In genomic region chr13:58477253-58477652, GRCm38 (mm10) we compare ENCODE assay signal across 22 mouse cellular contexts.
DNase-seq lines count a peak whose midpoint lies in the region; ATAC-seq and TF ChIP-seq lines count a peak whose summit lies in the region.
"Had no signal": no experiment of that assay in that cellular context is flagged by ENCODE, and none has a peak within 500 bp of the region (broad histone marks: within the 10 kb centered on the region; RNA-seq: fewer than 3 reads in every experiment).

No protein-coding gene starts in this region.

- 36% methylated on average over 6 of the region's 6 CpGs for WGBS in liver, embryonic 14.5 days (ENCODE audit: insufficient replicate concordance)
- WGBS in macrophage (ENCODE audit: missing documents), result 98% methylated on average over 6 of the region's 6 CpGs
- 89% methylated on average over 6 of the region's 6 CpGs for WGBS in intestine, embryonic 15.5 days

- ATAC-seq in erythroblast, adult 5-6 weeks (replicated peaks; ENCODE audit: low FRiP score, poor library complexity, severe bottlenecking), result no peak
- peak; percentile 70 for ATAC-seq in liver, embryonic 14.5 days (ENCODE audit: insufficient read depth)
- ATAC-seq in intestine, embryonic 15.5 days, result no peak
- ATAC-seq: CD4-positive, CD25-positive, alpha-beta regulatory T cell, adult 4 months; forebrain, embryonic 15.5 days; hindbrain, embryonic 16.5 days; inflammation-experienced regulatory T-cells, adult 6 months had no signal

- H3K36me3 ChIP-seq in erythroblast, embryonic 14.5 days (ENCODE audit: control insufficient read depth), result no peaks in the 10 kb centered on the region
- no peaks in the 10 kb centered on the region for H3K36me3 ChIP-seq in liver, embryonic 14.5 days (replicated peaks; ENCODE audit: control insufficient read depth, insufficient read depth, low read depth)
- H3K36me3 ChIP-seq in macrophage (ENCODE audit: inconsistent target), result no peaks in the 10 kb centered on the region
- no peaks in the 10 kb centered on the region for H3K36me3 ChIP-seq in intestine, embryonic 15.5 days
- H3K36me3 ChIP-seq: embryonic facial prominence, embryonic 10.5 days; forebrain, embryonic 15.5 days; heart, embryonic 13.5 days; hindbrain, embryonic 12.5 days had no signal

- H3K4me2 ChIP-seq in liver, embryonic 14.5 days (ENCODE audit: low read depth), result peak overlapping the region; percentile 70
- no peak overlapping the region for H3K4me2 ChIP-seq in intestine, embryonic 15.5 days (replicated peaks)
- H3K4me2 ChIP-seq: forebrain, embryonic 15.5 days; hindbrain, embryonic 12.5 days had no signal

- TF ChIP-seq CTCF in liver, embryonic 14.5 days (IDR thresholded peaks at IDR 0.05; ENCODE audit: low read depth), result no peak

- peak overlapping the region; percentile 53 for H3K9ac ChIP-seq in liver, embryonic 14.5 days (replicated peaks)
- H3K9ac ChIP-seq in intestine, embryonic 15.5 days, result no peak overlapping the region
- H3K9ac ChIP-seq: forebrain, embryonic 15.5 days; heart, embryonic 13.5 days; hindbrain, embryonic 12.5 days had no signal

- peak overlapping the region; percentile 89 for H3K27ac ChIP-seq in liver, embryonic 14.5 days
- H3K27ac ChIP-seq in macrophage, result peak overlapping the region; percentile 58; the same call in 1 of the 2 replicates
- H3K27ac ChIP-seq in intestine, embryonic 15.5 days, result no peak overlapping the region
- H3K27ac ChIP-seq: embryonic facial prominence, embryonic 10.5 days; forebrain, embryonic 15.5 days; hindbrain, embryonic 12.5 days had no signal

- no peaks in the 10 kb centered on the region; the same call in 1 of the 2 replicates for H3K9me3 ChIP-seq in erythroblast, embryonic 14.5 days (ENCODE audit: control insufficient read depth, low read length)
- H3K9me3 ChIP-seq in liver, embryonic 14.5 days (ENCODE audit: control insufficient read depth, low read length), result no peaks in the 10 kb centered on the region
- H3K9me3 ChIP-seq in intestine, embryonic 15.5 days, result no peaks in the 10 kb centered on the region
- H3K9me3 ChIP-seq: embryonic facial prominence, embryonic 10.5 days; forebrain, embryonic 15.5 days; heart, embryonic 13.5 days; hindbrain, embryonic 12.5 days had no signal

- peaks cover 60% of the 10 kb centered on the region for H3K4me1 ChIP-seq in erythroblast, embryonic 14.5 days (ENCODE audit: control insufficient read depth)
- peaks cover 39 to 54% of the 10 kb centered on the region in 2 experiments for H3K4me1 ChIP-seq in liver, embryonic 14.5 days (replicated peaks; ENCODE audit: control insufficient read depth in 2 of 2, insufficient read depth in 2 of 2, low read length in 1 of 2)
- H3K4me1 ChIP-seq in intestine, embryonic 15.5 days (replicated peaks), result no peaks in the 10 kb centered on the region
- H3K4me1 ChIP-seq: hindbrain, embryonic 12.5 days had no signal

- no peaks in the 10 kb centered on the region for H3K79me2 ChIP-seq in macrophage (ENCODE audit: inconsistent target)

- TF ChIP-seq EP300 in liver, embryonic 14.5 days (IDR thresholded peaks at IDR 0.05; ENCODE audit: low read depth), result peak; percentile 83

- H3K27me3 ChIP-seq in erythroblast, embryonic 14.5 days (ENCODE audit: control insufficient read depth), result peaks cover 24% of the 10 kb centered on the region
- peaks cover 15% of the 10 kb centered on the region for H3K27me3 ChIP-seq in liver, embryonic 14.5 days (ENCODE audit: control insufficient read depth, insufficient read depth, low read length)
- peaks cover 4% of the 10 kb centered on the region for H3K27me3 ChIP-seq in intestine, embryonic 15.5 days (replicated peaks)

- DNase-seq in liver, result peak; percentile 38
- DNase-seq in liver, embryonic 14.5 days (ENCODE audit: low read depth in 3 of 3, low spot score in 3 of 3), result peak; percentile 57 to 85 (median 60)
- no peak for DNase-seq in gastrocnemius, postnatal 25 days
- no peak for DNase-seq in gastrocnemius, postnatal 14 days
- DNase-seq: adrenal gland, adult 8-10 months; adrenal gland, postnatal 36 days; B cell, adult 2 months; cerebellum, adult 2 months; gastrocnemius, postnatal 36 days; heart, adult 11 months; heart, postnatal 36 days had no signal

- intact Hi-C loops in gastrocnemius, postnatal 14 days (cut with DNase I; ENCODE audit: low total_unique reads), result no loop called here

- peak overlapping the region; percentile 17 for H3K4me3 ChIP-seq in erythroblast, embryonic 14.5 days (replicated peaks)
- peak overlapping the region; percentile 38 to 51; a peak in 3 of 4 replicates for H3K4me3 ChIP-seq in liver, embryonic 14.5 days (ENCODE audit: insufficient read depth in 1 of 2, low read depth in 2 of 2, low read length in 2 of 2)
- no peak overlapping the region for H3K4me3 ChIP-seq in macrophage (ENCODE audit: inconsistent target)
- no peak overlapping the region for H3K4me3 ChIP-seq in intestine, embryonic 15.5 days (replicated peaks)
- H3K4me3 ChIP-seq: embryonic facial prominence, embryonic 10.5 days; forebrain, embryonic 15.5 days; heart, embryonic 13.5 days; hindbrain, embryonic 12.5 days had no signal

Comparison
In these comparisons a context has a peak if more than half of its experiments do, and no peak if none do; other contexts are left out.
1. H3K4me3 ChIP-seq: peak in erythroblast, embryonic 14.5 days (single experiment) and liver, embryonic 14.5 days (2 of 2); none in macrophage (single experiment) and intestine, embryonic 15.5 days (single experiment).
2. DNase-seq: peak in liver (single experiment) and liver, embryonic 14.5 days (3 of 3); none in gastrocnemius, postnatal 25 days (single experiment) and gastrocnemius, postnatal 14 days (single experiment).